Mouse (Mus musculus) CH12.LX (cell line): ENCODE measurements at regions not wholly inside any gene's neighbourhood (a gene's known extent, or its start where the extent isn't known, plus 50 kb on each side); places are given as distances from the start of the nearest gene placed in this dataset.

Experiments
- CTCF ChIP-seq, 2 experiments: IDR thresholded peaks in 1 of 2; conservative IDR thresholded peaks in 1 of 2; 2 replicates each; pipeline ENCODE4 v1.5.1; 2011 to 2012; ENCODE audit warnings: low read depth in 2 of 2, low read length in 2 of 2, improper control_type of control experiment in 1 of 2, inconsistent platforms in 1 of 2, mild to moderate bottlenecking in 1 of 2, moderate library complexity in 1 of 2
- EP300 ChIP-seq: IDR thresholded peaks from 2 replicates; pipeline ENCODE4 v1.6.1; 2011; ENCODE audit warnings: low read length, improper control_type of control experiment
- GABPA ChIP-seq: IDR thresholded peaks from 2 replicates; pipeline ENCODE4 v1.6.1; 2012; ENCODE audit warnings: low read depth, low read length, improper control_type of control experiment, inconsistent platforms; ENCODE audit not compliant: insufficient replicate concordance
- JUN ChIP-seq: IDR thresholded peaks from 2 replicates; pipeline ENCODE4 v1.6.1; 2011; ENCODE audit warnings: low read depth, mild to moderate bottlenecking, low read length, improper control_type of control experiment, moderate library complexity; ENCODE audit not compliant: insufficient read depth
- MEF2A ChIP-seq: IDR thresholded peaks from 2 replicates; pipeline ENCODE4 v1.6.1; 2014; ENCODE audit warnings: low read depth, mild to moderate bottlenecking, inconsistent platforms, low read length, improper control_type of control experiment, borderline replicate concordance
- MYC ChIP-seq: IDR thresholded peaks from 2 replicates; pipeline ENCODE4 v1.6.1; 2011; ENCODE audit warnings: low read depth, mild to moderate bottlenecking, improper control_type of control experiment, low read length
- POLR2A ChIP-seq: IDR thresholded peaks from 2 replicates; pipeline ENCODE4 v1.6.1; 2011; ENCODE audit warnings: low read depth, mild to moderate bottlenecking, improper control_type of control experiment, low read length
- RCOR1 ChIP-seq: conservative IDR thresholded peaks from 2 replicates; pipeline ENCODE4 v1.6.1; 2012; ENCODE audit warnings: low read depth, mild to moderate bottlenecking, inconsistent platforms, low read length, improper control_type of control experiment
- TCF12 ChIP-seq: IDR thresholded peaks from 2 replicates; pipeline ENCODE4 v1.6.1; 2014; ENCODE audit warnings: low read depth, mild to moderate bottlenecking, inconsistent platforms, low read length, improper control_type of control experiment
- UBTF ChIP-seq: IDR thresholded peaks from 2 replicates; pipeline ENCODE4 v1.6.1; 2012; ENCODE audit warnings: low read depth, mild to moderate bottlenecking, inconsistent platforms, low read length, improper control_type of control experiment, moderate library complexity
- ZNF384 ChIP-seq: IDR thresholded peaks from 2 replicates; pipeline ENCODE4 v1.6.1; 2012; ENCODE audit warnings: low read depth, low read length, improper control_type of control experiment, inconsistent platforms

DNA sequence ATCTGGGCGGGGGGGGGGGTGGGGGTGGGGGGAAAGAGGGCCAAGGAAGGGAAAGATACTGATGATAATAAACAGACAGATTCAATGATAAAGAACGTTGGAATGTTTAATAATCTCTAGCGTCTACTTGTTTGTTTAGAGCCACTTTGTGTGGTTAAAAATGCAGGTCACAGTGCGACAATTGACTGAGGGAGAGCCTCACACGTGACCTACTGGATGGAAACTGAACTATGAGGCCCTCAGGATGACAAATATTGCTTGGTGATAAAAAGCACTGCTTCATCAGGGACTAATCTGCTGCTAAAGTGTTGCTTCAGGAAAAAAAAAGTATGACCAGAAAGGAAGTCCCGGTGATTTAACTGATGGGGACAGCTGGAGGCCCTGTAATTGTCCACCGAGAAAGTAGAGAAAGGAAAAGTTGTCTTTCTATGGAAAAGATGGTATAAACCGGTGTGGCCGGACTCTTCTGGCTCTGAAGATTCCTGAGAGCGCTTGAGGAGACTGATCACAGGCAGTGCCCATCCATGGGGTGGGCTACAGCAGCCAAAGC lies 269.3 kb downstream of the Foxo1 start:
- TF ChIP-seq RCOR1 (no peak), CTCF (conservative IDR thresholded peaks at IDR 0.05 in 1 of 2, IDR thresholded peaks at IDR 0.05 in 1 of 2; ENCODE audit: low read depth in 2 of 2, low read length in 2 of 2) (no peak), MYC (no peak), UBTF (no peak), TCF12 (no peak), MEF2A (no peak), EP300 (no peak), JUN (no peak), ZNF384 (no peak), GABPA (no peak), POLR2A (no peak)
